Mouse (Mus musculus) adipocyte (in vitro differentiated cells): ENCODE measurements around the gene Pald1.
A peak's percentile ranks its signal among the peaks of the same experiment; 100 is the strongest.

Experiments used
- DNase-seq: peaks from one replicate; pipeline ENCODE4 v3.0.0-alpha.2; 2016; ENCODE audit warnings: low spot score

The Pald1 gene

DNA sequence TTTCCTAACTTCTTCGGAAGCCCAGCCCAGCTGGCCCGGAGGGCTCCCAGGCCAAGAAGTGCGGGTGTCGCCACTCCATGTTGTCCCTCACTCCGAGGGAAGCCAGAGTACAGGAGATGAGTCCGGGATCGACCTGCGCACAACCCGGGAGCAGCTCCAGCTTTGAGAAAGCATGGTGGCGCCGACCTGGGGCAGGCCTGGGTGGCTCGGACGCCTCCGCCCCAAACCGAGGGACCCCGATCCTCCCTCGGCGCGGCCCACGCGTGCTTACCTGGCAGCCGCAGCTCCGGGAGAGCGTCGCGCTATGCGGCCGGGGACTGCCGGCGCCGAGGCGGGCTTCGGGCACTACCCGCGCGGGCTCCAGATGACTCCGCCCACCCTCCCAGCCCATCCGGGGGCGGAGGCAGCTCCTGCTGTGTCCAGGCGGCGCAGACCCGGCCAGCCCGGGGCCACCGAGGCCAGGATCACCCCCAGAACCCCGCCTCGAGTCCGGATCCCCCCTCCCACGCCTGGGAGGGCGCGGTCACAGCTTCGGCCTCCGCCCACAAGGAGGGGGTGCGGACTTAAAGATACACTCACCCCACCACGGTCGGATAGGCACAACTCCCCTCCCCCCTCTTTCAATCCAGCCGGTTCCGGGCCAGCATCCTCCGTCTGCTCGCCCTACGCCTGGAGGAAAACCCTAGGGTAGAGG lies at the start of gene Pald1:
Pald1 (minus strand) TSS at position 510 of the 694 bp plus-strand sequence.
- DNase-seq, result peak; percentile 74

- no peak for DNase-seq
Observed at GRCm38 (mm10) chr10:61431375-61431774, 48.0 kb upstream of the Pald1 start.

DNA sequence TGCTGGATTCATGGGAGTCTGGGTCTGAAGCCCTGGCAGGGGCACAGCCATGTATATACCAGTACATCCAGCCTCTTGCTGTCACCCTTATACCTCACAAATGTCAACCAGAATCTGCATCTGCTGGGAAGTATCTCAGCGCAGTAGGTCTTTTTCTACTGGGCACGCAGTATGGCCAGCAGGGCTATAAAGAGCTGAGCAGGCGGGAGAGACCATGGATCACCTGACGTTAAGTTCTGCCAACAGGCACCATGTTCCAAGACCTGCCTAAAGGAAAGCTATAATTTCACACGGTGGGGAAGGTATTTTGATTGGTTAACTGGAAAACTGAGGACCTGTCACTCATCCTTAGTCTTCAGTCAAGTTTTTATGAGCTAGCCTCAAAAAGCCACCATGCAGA lies 45.7 kb upstream of the Pald1 start:
- DNase-seq, result no peak

DNA sequence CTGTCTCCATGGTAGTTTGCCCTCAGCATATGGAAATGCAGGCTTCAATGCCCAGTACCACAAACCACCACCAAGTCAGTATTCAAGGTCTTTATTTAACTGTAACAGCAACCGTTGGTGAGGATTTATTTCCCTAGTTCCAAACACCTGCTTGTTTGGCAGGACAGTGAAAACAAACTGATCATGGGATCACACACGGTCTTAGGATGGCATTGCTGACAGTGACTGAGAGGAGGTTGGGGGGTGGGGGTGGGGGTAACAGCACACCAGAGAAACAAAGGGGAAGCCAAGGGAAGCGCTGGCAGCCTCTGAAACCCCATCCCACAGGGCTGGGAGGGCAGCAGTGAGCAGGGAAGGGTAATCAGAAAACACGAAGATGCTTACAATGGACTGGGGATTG lies 45.1 kb upstream of the Pald1 start:
- DNase-seq, result no peak

DNA sequence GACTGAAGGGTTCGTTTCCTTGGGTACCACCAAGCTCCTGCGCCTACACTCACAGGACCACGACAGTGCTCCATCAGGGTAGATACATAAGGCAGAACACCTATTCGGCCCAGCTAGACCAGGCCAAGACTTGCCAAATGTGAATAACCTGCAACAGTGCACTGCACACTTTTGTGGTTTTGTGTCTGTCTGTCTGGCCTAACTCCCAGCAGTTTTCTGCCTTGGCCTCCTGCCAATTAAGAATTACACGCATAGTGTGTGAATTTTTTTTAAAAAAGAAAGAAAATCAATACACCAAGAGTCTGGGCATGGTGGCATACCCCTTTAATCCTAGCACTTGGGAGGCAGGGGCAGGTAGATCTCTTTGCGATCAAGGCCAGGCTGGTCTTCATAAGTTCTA lies 44.6 kb upstream of the Pald1 start:
- peak; percentile 65 for DNase-seq

DNA sequence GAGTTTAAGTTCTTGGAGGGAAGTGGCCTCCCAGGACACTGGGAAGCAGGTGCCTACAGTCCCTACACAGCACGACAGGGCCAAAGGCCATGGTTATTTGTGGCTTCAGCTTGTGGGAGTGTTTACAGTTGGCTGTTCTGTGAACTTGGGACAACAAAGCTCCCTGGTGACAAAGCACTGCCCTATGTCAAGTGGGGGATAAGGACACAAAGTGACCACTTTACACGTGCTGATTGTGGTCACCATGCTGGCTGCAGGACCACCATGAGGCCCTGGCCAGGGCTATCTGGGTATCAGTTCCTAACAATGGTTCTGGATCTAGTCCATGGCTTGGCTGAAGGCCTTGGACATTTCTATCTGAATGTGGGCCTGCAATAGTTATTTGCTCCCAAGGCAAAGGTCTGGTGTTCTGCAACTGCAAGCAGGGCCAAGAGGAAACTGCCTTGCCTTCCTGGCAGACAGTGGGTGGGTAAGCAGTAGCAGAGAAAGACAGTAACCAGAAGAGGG lies 43.0 kb upstream of the Pald1 start:
- DNase-seq, result peak; percentile 93

GRCm38 (mm10) chr10:61425047-61425446 lies 41.7 kb upstream of the Pald1 start:
- DNase-seq, result peak; percentile 36

- peak; percentile 45 for DNase-seq
Observed at GRCm38 (mm10) chr10:61424500-61424899, 41.2 kb upstream of the Pald1 start.

- no peak for DNase-seq
Observed at GRCm38 (mm10) chr10:61423289-61423688, 40.0 kb upstream of the Pald1 start.

GRCm38 (mm10) chr10:61422861-61423260 lies 39.5 kb upstream of the Pald1 start:
- DNase-seq, result no peak

DNA sequence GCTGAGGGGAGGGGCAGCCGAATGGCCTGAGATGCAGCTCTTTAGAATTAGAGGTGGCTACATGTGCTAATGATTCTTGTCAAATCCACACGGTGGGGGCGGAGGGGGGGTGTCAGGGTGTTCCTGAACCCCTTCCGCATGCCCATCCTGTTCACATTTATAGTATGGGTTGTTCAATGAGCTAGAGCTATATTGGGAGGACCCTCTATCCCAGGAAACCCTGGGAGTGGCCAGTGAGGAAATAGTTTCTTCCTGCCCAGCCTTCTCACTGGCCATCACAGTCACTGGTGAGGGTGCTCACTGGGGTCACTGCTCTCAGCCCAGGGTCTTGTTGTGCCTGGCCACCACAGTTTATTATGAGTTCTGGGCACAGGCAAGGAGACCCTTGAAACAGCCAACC lies 36.7 kb upstream of the Pald1 start:
- DNase-seq, result no peak

GRCm38 (mm10) chr10:61419146-61419545 lies 35.8 kb upstream of the Pald1 start:
- DNase-seq, result no peak

GRCm38 (mm10) chr10:61418131-61418900 lies 35.0 kb upstream of the Pald1 start:
- DNase-seq, result no peak

DNA sequence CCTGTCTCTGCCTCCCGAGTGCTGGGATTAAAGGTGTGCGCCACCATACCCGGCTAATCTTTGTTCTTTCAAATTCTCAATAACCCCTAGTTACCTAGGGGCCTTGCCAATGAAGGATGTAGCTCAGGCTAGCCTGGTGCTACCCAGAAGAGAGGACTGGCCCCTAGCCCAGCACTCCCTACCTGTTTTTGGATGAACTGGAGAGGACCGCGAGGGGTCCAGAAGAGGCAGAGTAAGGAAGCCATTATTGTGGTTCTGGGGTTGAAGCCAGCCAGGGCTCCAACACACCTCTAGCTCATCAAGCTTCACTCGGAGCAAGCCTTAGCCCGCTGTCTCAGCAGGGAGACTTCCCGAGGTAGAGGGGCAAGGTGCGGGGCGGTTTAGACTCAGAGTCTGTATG lies 34.3 kb upstream of the Pald1 start, which contains the start of gene Nodal:
Nodal (plus strand) TSS at position 301 of the 400 bp plus-strand sequence.
- DNase-seq, result no peak

DNA sequence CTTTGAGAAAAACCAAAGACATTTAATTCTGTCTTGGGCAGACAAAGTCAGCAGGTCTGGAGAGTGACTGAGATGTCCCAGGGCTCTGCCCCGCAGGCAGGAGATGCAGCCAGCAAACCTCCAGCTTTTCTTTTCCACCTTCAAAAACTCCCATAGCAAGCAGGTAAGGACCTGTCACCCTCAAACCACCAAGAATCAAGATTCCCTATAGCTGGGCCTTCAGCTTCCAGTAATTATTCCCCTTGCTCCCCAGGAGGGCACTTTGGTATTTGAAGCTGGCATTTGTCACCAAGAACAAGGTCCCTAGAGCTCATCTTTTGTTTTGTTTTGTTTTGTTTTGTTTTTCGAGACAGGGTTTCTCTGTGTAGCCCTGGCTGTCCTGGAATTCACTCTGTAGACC lies 33.7 kb upstream of the Pald1 start:
- no peak for DNase-seq

DNA sequence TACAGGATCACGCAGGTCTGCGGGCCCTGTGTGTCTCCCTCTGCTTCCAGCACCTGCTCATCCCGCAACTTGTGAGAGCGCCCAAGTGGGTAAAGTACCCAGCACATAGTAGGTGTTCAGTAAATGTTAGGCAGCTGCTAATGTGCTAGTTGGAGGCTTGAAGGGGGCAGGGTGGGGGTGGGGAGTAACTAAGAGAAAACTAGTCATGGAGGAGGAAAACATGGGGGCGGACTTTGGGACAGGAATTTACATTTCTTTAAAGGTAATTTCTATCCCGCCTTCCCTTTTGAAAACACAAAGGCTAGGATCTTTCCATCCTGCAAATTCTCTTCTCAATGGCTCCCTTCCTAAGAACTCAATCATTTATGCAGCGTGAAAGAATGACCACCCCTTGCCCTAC lies 33.2 kb upstream of the Pald1 start:
- DNase-seq, result no peak

DNA sequence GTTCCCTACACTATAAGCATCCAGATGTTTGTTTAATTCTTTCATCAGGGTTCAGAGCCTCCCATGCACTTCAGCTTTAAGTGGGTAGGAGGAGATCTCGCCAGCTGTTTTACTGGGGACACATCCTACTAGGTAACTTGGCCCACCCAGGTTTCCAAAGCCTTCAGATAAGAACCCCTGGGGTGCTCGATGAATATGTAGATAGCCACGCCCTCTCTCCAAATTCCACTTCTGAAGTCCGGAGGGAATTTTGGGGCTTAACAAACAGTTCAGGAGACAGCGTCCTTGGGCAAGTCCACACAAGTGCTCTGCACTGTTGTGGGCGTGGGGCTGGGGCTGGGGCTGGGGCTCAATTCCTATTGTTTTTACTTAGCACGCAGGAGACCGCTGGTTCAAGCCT lies 32.6 kb upstream of the Pald1 start:
- DNase-seq, result no peak

DNA sequence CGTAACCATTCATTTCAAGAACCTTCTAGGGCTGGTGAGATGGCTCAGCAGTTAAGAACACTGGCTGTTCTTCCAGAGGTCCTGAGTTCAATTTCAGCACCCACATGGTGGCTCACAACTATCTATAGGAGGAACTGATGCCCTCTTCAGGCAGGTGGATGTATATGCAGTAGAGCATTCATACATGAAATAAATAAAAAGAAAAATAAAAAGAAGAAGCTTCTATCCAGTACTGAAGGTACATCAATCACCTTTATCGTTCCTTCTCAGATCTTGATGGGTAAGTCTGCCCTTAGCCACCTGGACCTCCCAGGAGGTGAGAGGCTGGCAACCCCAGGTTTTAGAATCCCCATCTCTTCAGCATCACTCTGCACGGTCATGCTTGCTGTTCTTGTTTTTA lies 31.9 kb upstream of the Pald1 start:
- no peak for DNase-seq

DNA sequence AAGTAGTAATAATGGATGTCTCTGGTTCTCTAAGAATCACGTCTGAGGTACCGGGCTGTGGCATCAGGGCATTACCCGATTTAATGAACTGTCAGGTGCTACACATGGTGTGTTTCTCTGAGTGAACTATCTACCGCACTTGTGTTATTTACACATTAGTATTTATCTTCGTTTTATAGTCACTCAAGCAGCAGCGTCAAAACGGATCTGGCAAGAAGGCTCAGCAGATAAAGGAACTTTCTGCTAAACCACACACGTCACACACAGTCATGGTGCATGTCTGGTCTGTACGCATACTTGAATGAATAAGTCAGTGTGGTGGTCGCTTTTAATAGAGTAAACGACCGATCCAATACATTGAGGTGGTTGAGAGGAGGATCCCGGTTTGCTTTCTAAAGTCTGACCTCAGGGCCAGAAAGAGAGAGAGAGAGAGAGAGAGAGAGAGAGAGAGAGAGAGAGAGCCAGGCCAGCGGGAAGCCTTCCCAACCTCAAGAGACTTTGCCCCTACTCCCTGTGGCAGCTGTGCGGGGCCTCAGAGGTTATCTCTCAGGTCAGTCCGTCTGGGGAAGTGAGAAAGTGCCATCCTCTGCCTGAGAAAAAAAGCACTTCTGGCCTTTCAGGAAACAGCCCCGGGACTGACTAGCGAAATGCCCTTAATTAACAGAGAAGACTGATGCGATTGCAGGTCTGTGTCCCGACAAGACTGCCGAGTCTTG lies 29.7 kb upstream of the Pald1 start:
- DNase-seq, result no peak

DNA sequence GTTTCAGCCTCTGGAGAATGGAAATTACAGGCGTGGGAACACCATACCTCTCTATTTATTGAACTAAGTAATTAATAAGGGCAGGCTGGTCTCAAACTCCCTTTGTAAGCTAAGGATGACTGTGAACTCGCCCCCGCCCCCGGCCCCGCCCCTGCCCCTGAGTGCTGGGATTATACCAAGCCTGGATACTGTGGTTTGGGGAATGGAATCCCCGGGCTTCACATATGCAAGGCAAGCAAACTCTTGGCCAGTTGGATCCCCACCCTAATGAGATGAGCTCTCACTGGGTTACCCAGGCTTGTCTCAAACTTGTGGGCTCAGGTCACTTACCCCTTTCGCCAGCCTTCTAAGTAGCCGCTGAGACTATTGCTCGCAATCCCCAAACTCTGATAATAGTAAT lies 26.9 kb upstream of the Pald1 start:
- no peak for DNase-seq

GRCm38 (mm10) chr10:61409776-61410175 lies 26.4 kb upstream of the Pald1 start:
- peak; percentile 22 for DNase-seq

- DNase-seq, result no peak
Observed at GRCm38 (mm10) chr10:61405958-61406357, 22.6 kb upstream of the Pald1 start.

GRCm38 (mm10) chr10:61402911-61403310 lies 19.6 kb upstream of the Pald1 start:
- peak; percentile 67 for DNase-seq
